Mouse (Mus musculus) ES-Bruce4 (cell line): ENCODE measurements around the gene Kif26a.

Source experiments
- CTCF ChIP-seq: IDR thresholded peaks from one replicate; pipeline ENCODE4 v1.8.1; 2011; ENCODE audit warnings: low read depth, low read length
- POLR2A ChIP-seq: IDR thresholded peaks from one replicate; pipeline ENCODE4 v1.8.1; 2011; ENCODE audit warnings: low read length; ENCODE audit not compliant: insufficient read depth

- no peak for TF ChIP-seq POLR2A
- TF ChIP-seq CTCF = no peak
Observed at GRCm38 (mm10) chr12:112226656-112227055, 80.6 kb downstream of the Kif26a start.
